Mouse (Mus musculus) lung, adult 2 months (tissue): ENCODE data around the gene Nt5e. TPM values are rescaled to one million over a fixed set of nuclear protein-coding genes. Genes with fewer than 3 reads are reported as not detected.

Source experiments
- DNase-seq: peaks from one replicate; pipeline ENCODE4 v3.0.0; 2022
- H3K4me1 ChIP-seq: fragments of 200-500 bp; 2 replicates; pipeline ENCODE4 v1.6.1; 2011; ENCODE audit warnings: low read length; ENCODE audit not compliant: control insufficient read depth, insufficient read depth
- H3K4me3 ChIP-seq: fragments of 200-500 bp; replicated peaks from 2 replicates; pipeline ENCODE3; 2011; ENCODE audit warnings: low read depth, mild to moderate bottlenecking, control low read depth, low read length; ENCODE audit errors: extremely low read depth
- CTCF ChIP-seq: fragments of 200-500 bp; IDR thresholded peaks from 2 replicates; pipeline ENCODE4 v1.5.1; 2011; ENCODE audit warnings: mild to moderate bottlenecking, low read length, control low read depth; ENCODE audit not compliant: insufficient read depth
- POLR2A ChIP-seq: fragments of 200-500 bp; IDR thresholded peaks from 2 replicates; pipeline ENCODE4 v1.6.1; 2011; ENCODE audit warnings: low read depth, mild to moderate bottlenecking, control low read depth, low read length, borderline replicate concordance; ENCODE audit errors: extremely low read depth
- WGBS: fragments of 180-500 bp; shearing (Covaris S2); methylation state at CpG from one replicate; pipeline ENCODE4 v1.1.7; 2018; 5-methylcytosine and 5-hydroxymethylcytosine counted together
- polyA plus RNA-seq: library from polyadenylated mRNA; depleted of rRNA; stranded (reverse); fragments of >200 nt; gene quantifications from 2 replicates; pipeline ENCODE4 v1.2.3, GENCODE M21; 2012

Gene Nt5e
- polyA plus RNA-seq, 1 experiment, result 26.4 TPM

DNA sequence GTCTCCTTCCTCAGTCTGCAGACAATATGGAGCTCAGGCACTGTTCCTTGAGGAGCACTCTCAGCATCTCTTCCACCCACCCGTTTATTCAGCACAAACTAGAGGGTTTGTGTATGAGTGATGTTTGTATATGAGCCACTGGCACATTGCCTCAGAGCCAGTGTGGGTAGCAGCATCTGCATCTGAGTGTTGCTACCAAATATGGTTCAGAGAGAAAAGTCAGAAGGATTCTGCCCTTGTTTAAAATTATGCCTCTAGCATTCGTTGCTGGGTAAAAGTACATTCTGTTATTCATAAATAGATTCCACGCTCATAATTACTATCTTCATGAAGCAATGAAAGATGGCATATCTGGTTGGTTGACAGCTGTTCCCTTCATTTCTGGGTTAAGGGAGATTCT is 15.7 kb downstream of the Nt5e start:
- 74% methylated on average over 3 of the region's 3 CpGs for WGBS
- Histone ChIP-seq H3K4me1 (no peaks in the 10 kb centered on the region), H3K4me3 (no peak overlapping the region)
- no peak for DNase-seq
- TF ChIP-seq POLR2A (no peak), CTCF (no peak)

DNA sequence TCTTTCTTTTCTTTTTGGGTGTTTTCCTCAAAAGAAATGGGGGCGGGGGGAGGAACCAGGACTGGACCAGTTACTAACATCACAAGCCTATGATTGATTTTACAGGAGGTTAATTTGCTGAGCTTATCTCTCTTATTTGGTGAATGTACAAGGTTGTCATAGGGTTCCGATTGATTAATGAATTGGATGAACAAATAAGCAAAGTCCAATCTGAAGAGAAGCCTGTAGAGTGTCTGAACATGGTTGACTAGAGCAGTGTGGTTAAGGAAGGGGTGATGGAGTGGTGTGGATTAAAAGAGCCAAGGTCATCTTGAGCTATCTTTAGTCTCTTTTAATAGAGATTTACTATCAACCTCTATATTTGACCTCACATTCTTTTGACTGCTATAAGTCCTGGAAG is 17.4 kb downstream of the Nt5e start:
- TF ChIP-seq CTCF, result no peak
- no peak for TF ChIP-seq POLR2A
- 95% methylated on average over 2 of the region's 2 CpGs for WGBS
- DNase-seq, result no peak
- H3K4me3 ChIP-seq, result no peak overlapping the region
- no peaks in the 10 kb centered on the region for H3K4me1 ChIP-seq

DNA sequence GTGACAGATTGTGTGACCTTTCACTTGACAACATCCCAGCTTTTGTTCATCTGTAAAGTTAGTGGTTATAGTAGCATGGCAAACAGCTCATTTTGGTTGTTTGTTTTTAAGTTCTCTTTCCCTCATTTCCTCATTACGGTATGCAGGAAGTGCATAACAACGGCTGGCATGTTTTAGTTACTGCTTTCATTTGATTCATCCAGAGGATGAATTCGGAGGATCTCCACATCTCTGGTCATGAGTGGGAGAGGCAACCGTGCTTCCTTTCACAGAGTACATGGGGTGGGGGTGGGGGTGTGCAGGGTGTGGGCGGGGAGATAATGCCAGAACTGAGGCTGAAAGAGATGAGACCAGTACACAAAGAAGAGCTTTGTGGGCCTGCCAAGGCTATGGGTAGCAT is 19.9 kb downstream of the Nt5e start:
- no peak for DNase-seq
- Histone ChIP-seq H3K4me3 (no peak overlapping the region), H3K4me1 (no peaks in the 10 kb centered on the region)
- WGBS, result 40% methylated on average over 5 of the region's 5 CpGs
- no peak for TF ChIP-seq CTCF
- no peak for TF ChIP-seq POLR2A

DNA sequence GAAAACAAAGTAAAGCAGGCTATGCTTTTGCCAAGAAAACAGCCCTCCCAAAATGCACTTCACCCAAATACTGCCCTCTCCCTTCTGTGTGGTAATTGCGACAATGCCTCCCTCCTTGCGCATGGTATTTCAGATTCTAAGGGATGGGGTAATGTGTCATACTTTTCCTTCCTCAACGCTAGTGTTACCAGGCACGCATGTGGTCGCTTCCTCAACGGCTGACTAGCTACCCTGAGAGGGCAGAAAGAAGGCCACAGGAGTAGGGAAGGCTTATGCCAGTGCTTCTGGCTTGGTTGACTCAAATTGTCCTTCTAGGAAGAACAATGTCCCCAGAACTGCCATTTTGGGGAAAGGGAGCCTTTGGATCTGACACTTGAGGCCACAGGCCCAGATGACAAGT is 21.6 kb downstream of the Nt5e start:
- 79% methylated on average over 6 of the region's 6 CpGs for WGBS
- H3K4me1 ChIP-seq, result no peaks in the 10 kb centered on the region
- DNase-seq, result no peak
- H3K4me3 ChIP-seq, result no peak overlapping the region
- TF ChIP-seq CTCF (no peak), POLR2A (no peak)

DNA sequence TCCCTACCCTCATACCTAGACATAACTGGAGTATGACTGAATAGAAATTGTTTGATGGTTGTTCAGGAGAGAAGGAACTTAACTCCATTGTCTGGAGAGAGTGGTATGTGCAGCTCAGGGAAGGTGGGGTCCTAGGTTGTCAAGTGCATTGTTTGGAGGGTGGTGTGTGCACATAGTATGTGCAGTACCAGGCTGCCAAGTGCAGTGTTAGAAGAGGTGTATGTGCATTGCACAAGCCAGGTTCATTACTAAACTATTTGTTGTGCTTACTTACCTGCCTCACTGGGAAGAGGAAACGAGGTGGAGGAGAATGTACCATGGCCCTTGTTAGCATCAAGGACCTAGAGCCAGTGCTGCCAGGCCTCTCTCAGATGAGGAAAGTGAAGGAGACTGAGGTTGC is 23.3 kb downstream of the Nt5e start:
- no peak overlapping the region for H3K4me3 ChIP-seq
- DNase-seq, result no peak
- 57% methylated on average over 1 of the region's 1 CpGs for WGBS
- no peaks in the 10 kb centered on the region for H3K4me1 ChIP-seq
- TF ChIP-seq CTCF, result no peak
- no peak for TF ChIP-seq POLR2A

DNA sequence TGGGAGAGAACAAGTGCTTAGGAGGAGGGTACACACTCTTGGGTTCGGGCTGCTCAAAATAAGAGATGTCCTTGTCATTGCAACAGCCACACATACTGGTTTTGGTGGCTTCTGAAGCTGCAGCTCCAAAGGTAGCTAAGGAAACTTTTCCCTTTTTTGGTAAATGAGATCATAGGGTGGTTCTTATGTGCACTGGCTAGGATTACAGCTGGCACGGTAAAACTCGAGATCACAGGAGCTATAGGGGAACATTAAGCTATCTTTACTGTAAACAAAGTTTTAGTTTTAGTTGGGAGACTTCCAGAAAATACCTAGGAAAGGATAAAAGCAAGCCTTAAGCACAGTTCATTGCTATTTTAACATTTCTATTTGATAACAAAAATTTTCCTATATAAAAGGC is 24.2 kb downstream of the Nt5e start:
- DNase-seq, result no peak
- H3K4me1 ChIP-seq, result no peaks in the 10 kb centered on the region
- H3K4me3 ChIP-seq, result no peak overlapping the region
- 32% methylated on average over 3 of the region's 3 CpGs for WGBS
- no peak for TF ChIP-seq POLR2A
- TF ChIP-seq CTCF, result no peak

DNA sequence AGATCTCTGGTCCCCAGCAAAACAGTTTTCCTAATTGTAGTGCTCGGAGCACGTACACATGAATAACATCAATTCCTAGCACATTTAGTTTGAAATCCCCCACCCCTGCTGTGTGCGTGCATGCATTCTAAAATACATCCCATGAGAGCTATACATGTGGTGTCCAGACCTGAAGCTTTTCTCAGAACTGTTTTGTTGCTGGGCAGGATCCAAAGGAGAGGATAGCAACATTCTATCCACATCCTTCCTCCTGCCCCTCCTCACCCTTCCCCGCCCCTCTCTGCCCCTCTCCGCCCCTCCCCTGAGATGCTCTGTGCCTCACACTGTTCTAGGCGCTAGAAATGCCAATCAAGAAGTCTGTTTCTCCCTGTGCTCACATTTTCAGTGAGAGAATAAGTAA is 25.7 kb downstream of the Nt5e start:
- 82% methylated on average over 6 of the region's 6 CpGs for WGBS
- TF ChIP-seq POLR2A, result no peak
- H3K4me3 ChIP-seq, result no peak overlapping the region
- no peaks in the 10 kb centered on the region for H3K4me1 ChIP-seq
- no peak for DNase-seq

DNA sequence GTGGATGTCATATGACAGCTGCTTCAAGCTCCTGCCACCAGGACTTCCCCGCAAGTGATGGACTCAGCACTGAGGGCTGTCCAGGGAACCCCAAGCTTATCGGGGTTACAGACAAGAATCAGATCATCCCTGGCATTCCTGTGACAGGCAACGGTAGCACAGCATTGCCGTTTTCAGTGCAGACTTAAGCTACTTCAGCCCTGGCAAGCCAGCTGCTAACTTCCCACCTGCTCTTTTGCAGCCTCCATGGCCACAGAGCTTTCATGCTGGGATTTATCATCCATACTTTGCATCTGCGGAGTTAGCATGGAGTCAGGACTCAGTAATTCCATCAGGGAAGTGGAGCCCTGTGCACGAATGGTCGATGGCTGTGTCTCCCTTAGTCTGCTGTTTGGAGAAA is 26.5 kb downstream of the Nt5e start:
- no peak for DNase-seq
- TF ChIP-seq CTCF (no peak), POLR2A (no peak)
- Histone ChIP-seq H3K4me3 (no peak overlapping the region), H3K4me1 (no peaks in the 10 kb centered on the region)
- WGBS, result 90% methylated on average over 7 of the region's 7 CpGs

DNA sequence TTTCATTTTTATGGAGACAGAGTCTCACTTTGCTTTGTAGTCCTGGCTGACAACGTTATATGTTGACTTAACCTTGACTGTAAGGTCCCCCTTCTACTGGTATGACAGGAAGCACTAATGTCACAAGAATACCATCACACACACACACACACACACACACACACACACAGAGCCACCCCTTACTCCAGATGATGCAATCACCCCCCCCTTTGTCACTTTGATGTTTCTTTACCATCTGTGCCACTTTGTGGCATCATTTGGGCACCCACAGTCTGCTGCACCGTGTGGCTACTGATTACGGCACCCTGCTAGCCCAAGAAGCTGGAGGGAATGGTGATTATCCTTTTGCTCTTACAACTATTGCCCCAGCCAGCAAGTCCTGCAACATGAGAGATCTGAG is 30.2 kb downstream of the Nt5e start:
- no peak overlapping the region for H3K4me3 ChIP-seq
- WGBS, result 44% methylated on average over 3 of the region's 3 CpGs
- H3K4me1 ChIP-seq, result no peaks in the 10 kb centered on the region; the same call in 1 of the 2 replicates
- TF ChIP-seq CTCF (no peak), POLR2A (no peak)
- no peak for DNase-seq

DNA sequence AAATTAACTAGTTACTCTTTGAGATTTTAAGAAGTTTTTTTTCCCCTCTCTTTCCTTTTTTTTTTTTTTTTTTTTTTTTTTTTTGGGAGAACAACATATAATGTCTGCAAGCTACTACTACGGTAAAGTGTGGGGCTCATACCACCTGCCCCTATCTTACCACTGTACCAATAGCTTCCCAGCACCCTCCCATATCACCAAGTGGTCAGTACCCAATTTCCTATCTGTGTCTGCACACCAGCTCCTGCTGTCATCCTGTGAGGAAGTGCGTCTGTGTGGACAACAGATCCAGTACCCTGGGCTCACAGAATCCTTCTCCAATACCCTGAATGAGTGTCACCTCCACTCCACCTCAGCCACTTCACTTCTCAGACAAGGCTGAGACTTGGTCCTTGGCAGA is 32.1 kb downstream of the Nt5e start:
- Histone ChIP-seq H3K4me1 (no peaks in the 10 kb centered on the region; the same call in 1 of the 2 replicates), H3K4me3 (no peak overlapping the region)
- TF ChIP-seq CTCF, result no peak
- no peak for TF ChIP-seq POLR2A
- DNase-seq, result no peak
- 67% methylated on average over 2 of the region's 2 CpGs for WGBS

DNA sequence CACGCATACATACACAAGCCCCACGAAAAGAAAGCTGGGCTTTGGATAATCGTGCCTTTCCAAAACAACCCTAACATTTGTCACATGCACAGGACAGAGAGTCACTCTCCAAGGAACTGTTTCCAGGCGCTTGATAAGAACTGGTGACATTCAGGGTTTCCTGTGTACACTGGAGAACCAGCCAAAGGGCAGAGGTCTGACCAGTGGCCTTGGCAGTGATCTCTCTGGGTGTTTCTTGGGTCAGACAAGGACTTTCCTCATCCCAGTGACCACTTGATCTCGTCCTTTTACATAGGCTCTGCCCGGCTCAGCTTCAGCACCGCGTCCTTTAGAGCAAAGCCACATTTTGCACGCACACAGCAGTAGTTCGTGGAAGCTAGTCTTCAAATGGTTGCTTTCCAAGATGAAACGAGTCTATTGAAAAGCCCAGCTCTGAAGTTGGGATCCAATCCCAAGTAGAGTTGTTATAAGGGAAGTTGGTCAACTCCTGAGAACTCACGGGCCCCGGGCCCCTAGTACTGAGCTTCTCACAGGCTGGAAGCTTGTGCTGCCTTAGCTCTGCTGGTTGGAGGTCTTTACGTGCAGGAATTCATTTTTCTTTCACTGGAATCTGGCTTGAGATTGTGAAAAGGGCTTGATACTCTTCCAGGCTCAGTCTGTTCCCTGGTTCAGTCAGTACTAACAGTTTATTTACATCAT is 34.4 kb downstream of the Nt5e start:
- no peak for DNase-seq
- TF ChIP-seq CTCF (no peak), POLR2A (no peak)
- H3K4me1 ChIP-seq, result no peaks in the 10 kb centered on the region; the same call in 1 of the 2 replicates
- H3K4me3 ChIP-seq, result no peak overlapping the region
- 52% methylated on average over 14 of the region's 14 CpGs for WGBS
